Mouse (Mus musculus) heart, adult 18-20 months (tissue): Measurements from ENCODE around the gene Caprin1. TPM values are rescaled to one million over a fixed set of nuclear protein-coding genes. Genes with fewer than 3 reads are reported as not detected.

Experiments used
- DNase-seq, 2 experiments: peaks; one replicate each; pipeline ENCODE4 v3.0.0; 2021 to 2022; ENCODE audit warnings: mixed read lengths in 1 of 2
- microRNA-seq, 2 experiments: library from miRNA; unstranded; fragments of <30 nt; microRNA quantifications; one replicate each; pipeline ENCODE4 v1.2.0; 2022
- total RNA-seq, 2 experiments: library from RNA; stranded (reverse); gene quantifications; 2 replicates each; pipeline ENCODE4 v1.2.3; 2021

Gene Caprin1
- total RNA-seq, 2 experiments from 2014 or later: 201 to 202 TPM

DNA sequence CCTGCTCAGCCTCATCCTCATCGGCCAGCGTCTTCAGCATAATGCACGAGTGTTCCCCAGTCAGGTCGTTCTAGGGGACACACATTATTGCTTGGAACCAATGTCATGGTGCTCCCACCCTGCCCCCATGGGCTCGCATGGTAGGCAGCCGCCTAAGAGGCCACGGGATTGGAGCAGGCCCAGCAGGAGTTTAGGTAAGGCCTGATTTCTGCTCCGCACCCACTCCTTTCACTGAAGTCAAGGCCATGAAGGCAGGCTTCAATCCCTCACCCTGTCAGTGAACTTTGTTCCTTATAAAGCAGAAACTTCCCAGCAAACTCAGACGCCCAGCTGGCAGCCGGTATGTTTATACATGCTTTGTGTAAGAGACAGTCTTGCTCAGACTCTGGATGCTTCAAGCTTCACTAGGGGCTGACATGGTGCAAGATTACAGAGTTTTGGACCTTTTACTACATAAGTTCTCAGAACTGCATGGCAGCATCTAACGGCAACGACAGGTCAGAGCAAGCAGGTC, 69.4 kb downstream of the Caprin1 start:
- DNase-seq: no peak

DNA sequence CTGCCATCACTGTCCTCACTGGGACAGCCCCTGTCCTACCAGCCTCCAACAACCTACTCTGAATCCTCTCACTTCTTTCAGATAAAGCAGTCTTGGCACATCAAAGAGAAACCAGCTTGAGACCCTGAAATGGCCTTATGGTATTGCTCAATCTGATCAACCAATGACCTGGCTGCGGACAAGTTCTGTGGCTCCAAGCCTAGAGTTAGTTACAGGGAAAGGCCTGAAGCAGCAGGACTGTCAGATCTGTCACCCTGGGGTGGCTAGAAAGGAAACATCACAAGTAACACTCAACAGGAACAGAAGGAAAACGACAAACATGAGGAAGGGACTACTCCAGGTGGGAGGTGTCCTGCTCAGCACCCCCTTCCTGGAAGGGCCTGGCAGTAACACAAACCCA, 72.9 kb downstream of the Caprin1 start:
- DNase-seq: no peak

DNA sequence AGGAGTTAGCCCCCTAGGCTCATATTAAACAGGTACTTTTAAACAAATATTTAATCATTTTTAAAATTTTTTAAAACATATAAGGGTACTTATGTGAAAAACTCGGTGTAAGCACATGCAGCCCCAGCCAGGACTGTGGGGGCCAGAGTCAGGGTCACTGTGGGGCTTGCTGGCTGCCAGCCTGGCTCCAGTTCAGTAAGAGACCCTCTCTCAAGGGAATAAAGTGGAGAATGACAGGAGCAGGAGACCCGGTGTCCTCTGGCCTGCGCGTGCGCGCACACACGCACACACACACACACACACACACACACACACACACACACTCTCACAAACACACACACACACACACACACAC, 78.2 kb downstream of the Caprin1 start:
- DNase-seq: no peak

DNA sequence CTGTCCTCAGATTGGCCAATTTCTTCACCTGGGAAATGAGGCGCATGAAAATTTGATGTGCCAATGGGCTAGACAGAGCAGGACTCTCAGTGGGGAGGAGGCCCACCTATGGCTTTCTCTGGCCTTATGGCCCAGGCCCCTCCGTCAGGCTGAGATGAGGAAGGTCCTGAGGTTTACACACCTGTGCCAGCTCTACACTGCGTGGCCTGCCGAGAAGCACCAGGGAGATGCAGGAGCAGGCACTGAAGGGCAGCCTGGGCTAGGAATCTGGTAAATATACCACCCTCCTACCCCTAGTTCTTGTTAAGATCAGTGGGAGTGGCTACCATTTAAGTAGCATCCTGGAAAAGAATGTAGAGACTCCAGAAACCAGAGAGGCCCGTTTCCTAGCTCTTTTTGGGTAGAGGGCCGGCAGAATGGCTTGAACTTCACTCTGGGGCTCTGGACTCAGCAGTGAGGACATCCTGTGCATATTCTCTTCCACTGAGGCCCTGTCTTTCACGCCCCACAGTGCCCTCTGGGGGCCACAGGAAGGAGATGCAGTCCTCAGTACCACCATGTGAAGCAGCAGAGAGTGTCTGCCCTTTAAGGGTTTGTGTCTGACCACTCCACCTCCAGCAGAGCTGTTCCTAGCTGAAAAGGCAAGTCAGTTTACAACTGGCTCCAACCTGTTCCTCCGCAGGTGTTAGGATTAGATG, 78.7 kb downstream of the Caprin1 start:
- DNase-seq: peak; percentile 75 to 84

DNA sequence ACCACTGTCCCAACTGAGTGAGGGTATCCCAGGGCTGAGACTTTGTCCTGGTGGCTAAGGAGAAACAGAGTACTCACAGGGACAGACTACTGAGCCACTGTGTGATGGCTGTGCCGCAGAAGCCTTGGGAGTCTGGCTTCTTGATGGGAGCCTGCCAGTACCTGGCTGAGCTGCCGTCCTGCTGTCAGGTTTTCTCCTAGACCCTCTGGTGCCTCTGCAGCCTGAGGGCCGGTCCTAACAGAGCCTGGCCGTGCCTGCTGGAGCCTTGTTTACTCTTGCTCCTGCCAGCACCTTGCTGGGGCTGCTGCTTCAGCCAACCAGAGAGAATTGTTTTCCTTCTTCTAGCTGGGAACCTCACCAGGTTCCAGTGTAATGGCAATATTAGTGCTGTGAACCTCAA, 83.0 kb downstream of the Caprin1 start:
- no peak for DNase-seq

DNA sequence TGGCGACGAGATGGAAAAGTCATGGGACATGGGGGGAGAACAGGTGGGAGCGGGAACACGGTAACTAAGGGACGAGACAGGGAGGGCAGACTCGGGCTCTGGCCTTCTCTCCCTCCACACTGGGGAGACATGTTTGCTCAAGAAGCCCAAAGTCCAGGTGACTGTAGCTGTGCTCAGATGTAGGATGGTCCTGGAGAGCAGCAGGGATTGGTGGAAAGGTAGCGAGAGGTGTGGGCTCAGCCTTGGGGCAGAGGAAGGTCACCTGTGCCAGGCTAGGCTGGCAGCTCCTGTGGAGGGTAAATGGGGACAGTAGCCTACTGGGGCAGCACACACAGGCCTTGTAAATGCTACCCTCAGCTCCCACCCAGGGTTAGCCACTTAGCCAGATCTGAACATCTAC, 83.6 kb downstream of the Caprin1 start:
- no peak for DNase-seq

Small RNA genes within 50 kb of the gene (microRNA-seq; reads per million reads assigned to microRNA genes)
- gene Gm22757: 0 reads per million in 2 experiments
- 0 reads per million in 2 experiments for gene Gm22761

Other genes starting within 250 kb of the Caprin1 start
- gene Abtb2, start 231.3 kb downstream of the Caprin1 start, total RNA-seq: 10 to 100 TPM; 22.1 to 26.7 TPM
- 10 to 100 TPM; 15.5 to 17.7 TPM for gene Nat10, start 36.4 kb downstream of the Caprin1 start, total RNA-seq
- gene Lmo2, start 160.3 kb upstream of the Caprin1 start, total RNA-seq: 10 to 100 TPM; 21.6 to 26.0 TPM
- 10 to 100 TPM; 47.4 to 48.9 TPM for gene Fbxo3, start 230.1 kb upstream of the Caprin1 start, total RNA-seq
- not detected for gene 4931422A03Rik, start 230.7 kb upstream of the Caprin1 start, total RNA-seq